Mouse (Mus musculus): ENCODE results near the gene Cbr3.

Gene Cbr3

DNA sequence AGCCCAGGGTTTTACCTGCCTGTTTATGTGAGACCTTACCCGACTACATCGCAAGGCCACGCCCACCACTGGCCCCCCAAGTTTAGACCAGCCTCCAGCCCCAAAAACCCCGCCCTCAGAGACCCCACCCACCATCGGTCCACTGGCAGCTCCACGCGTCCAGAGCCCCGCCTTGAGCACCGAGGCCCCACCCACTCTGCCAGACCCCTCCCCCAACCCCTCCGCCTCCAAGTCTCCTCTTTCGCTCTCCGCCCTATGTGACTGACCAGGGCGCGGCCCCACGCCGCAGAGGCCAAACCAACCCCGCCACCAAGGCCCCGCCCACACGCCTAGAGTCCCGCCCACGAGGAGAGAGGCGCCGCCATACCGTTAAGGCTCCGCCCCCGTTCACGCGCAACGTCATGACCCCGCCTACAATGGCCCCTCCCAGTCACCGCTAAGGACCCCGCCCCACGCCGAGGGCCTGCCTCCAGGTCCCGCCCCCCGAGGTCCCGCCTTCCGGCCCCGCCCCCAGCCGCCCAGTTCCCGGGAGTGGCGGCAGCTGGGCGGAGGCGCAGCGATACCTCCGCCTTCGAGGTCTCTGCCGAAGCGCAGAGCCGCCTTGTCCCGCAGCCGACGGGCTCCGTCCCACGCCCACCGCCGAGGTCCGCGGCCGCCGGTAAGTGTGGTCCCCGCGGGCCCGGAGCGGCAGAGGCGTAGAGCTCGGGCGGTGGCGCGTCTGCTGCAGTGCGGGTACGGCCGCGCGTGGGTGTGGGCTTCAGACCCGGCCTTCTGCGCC, 28.6 kb downstream of the Cbr3 start, which contains the start of gene Dop1b:
Gene Dop1b, plus strand, starts transcription at position 494 of the 778 bp plus-strand sequence.
- peak; percentile 96 to 99 for DNase-seq (ENCODE audit: low spot score in 2 of 2)

DNA sequence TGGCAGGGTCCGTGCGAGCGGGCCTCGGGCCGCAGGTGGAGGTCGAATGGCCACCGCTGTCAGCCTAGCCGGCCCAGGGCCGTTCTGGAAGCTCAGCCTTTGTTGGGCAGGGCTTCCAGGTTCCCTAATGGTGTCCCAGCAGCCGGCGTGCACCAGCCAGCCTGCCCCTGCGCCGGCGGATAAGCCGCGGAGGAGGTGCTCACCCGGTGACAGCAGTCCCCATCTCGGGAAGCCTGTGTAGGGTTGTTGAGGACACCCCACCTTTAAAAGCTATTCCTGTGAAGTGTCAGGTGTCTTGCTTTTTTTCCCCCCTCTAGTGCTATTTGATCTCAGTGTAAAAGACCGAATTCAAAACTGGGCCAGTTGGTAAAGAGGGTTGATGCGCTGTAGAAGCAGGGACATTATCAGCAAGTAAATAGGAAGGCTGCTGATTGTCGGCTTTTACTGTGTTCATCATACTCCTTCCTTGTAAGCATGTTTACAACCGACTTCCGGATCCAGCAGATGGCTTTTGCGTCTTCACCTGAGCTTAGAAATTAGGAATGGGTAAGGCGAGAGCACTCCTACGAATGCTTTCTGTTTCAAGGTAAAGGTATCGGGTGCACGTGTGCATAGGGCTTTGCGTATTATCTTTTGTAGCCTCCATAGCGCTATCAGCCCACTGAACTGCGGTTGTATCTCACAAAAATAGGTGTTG, 29.3 kb downstream of the Cbr3 start:
- peak in 1 of 2 experiments; percentile 7 for DNase-seq (ENCODE audit: low spot score in 2 of 2)

DNA sequence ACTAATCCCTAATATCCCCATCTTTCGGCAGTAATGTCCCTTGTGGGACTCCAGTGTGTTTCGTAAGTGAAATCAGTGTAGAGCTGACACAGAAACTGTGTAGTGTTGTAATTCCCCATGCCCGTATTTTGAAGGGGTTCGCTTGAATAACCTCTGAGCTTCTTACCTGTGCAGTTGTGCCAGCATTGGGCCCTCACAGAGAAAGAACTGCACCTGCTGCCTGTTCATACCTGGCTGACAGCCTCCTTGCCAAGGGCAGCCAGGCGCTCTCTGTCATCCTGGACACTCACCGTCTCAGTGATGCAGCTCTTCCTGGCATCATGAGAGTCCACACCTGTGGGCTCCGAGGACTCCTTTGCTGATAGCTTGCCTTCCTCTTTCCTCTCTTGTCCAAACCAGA, 30.0 kb downstream of the Cbr3 start:
- no peak for DNase-seq (ENCODE audit: low spot score in 2 of 2)

GRCm38 (mm10) chr16:93714426-93714825, 31.4 kb downstream of the Cbr3 start:
- DNase-seq (ENCODE audit: low spot score in 2 of 2): no peak

- DNase-seq (ENCODE audit: low spot score in 2 of 2): no peak
Observed at GRCm38 (mm10) chr16:93715826-93716225, 32.8 kb downstream of the Cbr3 start.

- DNase-seq (ENCODE audit: low spot score in 2 of 2): no peak
Observed at GRCm38 (mm10) chr16:93717299-93717703, 34.3 kb downstream of the Cbr3 start.

DNA sequence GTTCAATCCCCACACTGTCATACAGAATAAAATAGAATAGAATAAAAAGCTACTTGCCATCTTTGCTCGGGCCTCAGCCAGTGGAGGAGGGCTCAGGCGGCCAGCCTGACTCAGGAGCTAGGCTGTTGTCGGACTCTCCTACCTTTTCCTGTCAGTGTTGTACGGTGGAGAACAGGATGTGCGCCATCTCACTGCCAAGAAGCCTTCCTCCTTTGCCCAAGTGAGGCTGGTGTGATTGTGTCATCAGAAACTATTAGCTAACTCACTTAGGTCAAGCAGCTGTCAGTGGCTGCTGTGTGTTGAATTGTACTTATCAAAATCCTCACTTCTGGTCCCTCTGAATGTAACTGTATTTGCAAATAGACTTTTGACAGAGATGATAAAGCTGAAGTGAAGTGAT, 38.8 kb downstream of the Cbr3 start:
- no peak for DNase-seq (ENCODE audit: low spot score in 2 of 2)

DNA sequence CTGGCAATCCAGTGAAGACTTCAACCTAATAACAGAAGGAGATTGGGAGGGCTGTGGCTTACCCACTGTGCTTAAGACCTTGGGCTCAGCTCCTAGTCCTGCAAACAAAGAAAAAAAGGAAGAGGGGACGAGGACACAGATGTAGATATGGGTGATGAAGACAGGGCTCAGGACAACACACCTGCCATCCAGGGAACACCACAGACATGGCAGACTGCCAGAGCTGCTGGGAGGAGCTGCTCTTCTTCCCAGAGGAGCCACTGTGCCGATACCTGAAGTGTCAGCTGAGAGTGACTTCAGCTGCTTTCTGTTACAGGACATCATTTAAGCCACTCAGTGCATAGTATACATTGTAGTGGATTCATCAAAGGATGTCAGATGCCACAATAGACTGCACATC, 39.5 kb downstream of the Cbr3 start:
- DNase-seq (ENCODE audit: low spot score in 2 of 2): no peak

- no peak for DNase-seq (ENCODE audit: low spot score in 2 of 2)
Observed at GRCm38 (mm10) chr16:93725417-93726144, 42.6 kb downstream of the Cbr3 start.

- DNase-seq (ENCODE audit: low spot score in 2 of 2): no peak
Observed at GRCm38 (mm10) chr16:93726186-93726585, 43.2 kb downstream of the Cbr3 start.

DNA sequence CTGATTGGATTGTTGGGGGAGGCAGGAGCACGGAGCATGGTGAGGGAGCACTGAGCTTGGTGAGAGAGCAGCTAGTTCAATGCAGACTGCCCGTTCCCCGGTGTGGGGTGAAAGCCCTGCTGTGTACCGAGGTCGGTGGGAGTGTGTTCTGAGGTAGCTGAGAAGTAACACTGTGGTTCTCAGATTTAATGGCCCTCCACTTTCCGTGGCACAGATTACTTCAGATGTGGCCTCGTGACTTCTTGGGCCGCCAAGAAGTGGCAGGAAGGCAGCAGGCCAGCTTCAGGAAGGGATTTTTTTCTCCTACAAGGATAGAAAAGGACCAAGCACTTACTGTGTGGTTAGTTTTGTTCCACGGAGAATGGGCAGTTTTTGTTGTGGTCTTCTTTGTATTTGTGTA, 45.7 kb downstream of the Cbr3 start:
- DNase-seq (ENCODE audit: low spot score in 2 of 2): no peak

DNA sequence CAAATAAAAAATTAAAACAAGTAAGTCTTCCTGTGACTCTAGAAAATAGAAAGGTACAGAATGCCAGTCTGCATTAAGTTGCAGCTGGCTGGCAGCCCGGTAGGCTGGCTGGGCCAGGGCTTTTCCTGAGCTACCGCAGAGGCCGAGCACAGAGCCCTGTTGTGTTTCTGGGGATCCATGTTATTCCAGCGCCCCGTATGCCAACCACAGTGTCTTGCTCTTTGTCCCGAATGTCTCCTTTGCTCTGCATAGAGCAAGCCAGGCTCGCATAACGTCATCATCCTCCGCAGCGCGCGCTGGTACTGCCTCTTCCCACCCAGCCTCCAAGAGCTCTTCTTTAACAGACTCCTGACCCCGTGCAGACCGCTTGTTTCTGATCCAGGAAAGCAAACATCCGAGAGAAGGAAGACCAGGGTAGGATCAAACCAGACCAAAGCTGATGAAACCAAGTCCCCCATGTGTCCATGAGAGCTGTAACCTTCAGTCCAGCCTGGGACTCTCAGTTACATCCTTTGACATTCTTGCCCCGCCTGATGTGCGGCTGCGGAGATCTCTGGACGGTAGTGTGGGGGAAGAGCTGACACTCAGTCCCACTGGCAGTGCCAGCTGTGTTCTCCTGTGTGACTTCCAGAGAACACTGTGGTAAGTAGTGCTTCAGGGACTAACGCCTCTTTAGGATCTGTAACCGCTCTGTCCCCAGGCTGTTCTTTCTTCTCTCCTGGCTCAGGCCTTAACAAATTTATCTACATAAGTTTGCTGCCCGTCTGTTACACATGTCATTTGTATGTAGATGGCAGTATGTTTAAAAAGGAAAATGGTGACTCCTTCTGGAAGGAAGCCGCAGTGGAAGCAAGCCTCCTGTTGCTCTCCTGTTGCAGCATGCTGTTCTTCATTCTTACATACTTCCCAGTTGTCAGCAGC, 47.0 kb downstream of the Cbr3 start:
- no peak for DNase-seq (ENCODE audit: low spot score in 2 of 2)

GRCm38 (mm10) chr16:93731310-93731709, 48.3 kb downstream of the Cbr3 start:
- DNase-seq (ENCODE audit: low spot score in 2 of 2): no peak

DNA sequence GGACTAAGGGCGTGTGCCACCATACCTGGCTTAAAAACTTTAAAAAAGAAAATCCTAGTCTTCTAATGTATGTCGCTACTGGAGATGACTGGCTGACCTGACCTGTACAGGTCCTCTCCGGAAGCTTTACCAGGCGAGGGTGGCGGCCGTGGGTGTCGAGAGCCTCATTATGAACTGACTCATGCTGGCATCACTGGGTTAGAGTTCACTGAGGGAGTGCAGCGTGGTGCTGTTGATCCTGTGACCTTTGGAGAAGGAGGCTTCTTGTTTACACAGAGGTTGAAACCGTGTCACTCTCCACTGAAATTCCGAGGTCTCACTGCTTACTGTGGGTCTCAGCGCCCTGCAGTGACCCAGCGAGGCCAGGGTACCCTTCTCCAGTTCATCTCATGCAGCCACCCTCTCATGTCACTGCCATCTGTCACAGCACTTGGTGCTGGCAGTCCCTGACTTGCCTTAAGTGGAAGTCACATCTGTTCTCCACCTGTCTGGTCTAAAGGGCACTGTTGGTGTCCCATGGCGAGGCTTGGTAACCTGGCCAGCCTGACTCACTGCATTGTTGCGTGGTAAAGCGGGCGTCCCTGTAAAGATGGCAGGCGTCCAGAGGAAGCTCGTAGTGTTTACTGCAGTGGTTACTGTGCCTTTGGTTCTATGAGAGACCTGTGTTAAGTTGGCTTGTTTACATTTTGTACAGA, 50.0 kb downstream of the Cbr3 start:
- no peak for DNase-seq (ENCODE audit: low spot score in 2 of 2)

DNA sequence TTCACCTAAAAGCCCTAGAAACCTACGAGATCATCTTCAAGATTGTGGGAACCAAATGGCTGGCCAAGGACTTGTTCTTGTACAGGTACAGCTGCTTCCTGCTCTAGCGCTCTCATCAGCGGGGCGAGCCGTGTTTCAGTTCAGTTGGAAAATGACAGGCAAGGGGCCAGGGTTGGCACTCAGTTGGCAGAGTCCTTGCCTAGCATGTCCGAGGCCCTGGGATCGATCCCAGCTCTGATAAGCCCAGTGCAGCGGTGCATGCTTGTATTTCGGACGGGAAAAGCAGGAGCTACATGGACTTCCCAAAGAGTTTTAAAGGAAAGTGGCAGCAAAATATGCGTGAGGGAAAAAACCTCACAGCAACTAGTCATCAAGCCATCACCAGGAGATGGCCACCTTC, 56.2 kb downstream of the Cbr3 start:
- DNase-seq (ENCODE audit: low spot score in 2 of 2): no peak

Data from thymus, postnatal 10 days (tissue).